Mouse (Mus musculus): ENCODE data around the gene Aes. TPM values are rescaled to one million over a fixed set of nuclear protein-coding genes. Genes with fewer than 3 reads are reported as not detected.
A peak's percentile ranks its signal among the peaks of the same experiment; 100 is the strongest.

The Aes gene
- total RNA-seq, 2 experiments from 2014 or later = 1,086 to 1,128 TPM

- DNase-seq (ENCODE audit: low spot score) = no peak
- intact Hi-C loops (cut with DNase I) = loop anchor here (5.0 kb wide), 1 partner anchor 136 kb away; no protein-coding TSS in a partner anchor
Observed at GRCm38 (mm10) chr10:81543633-81544032, 15.7 kb upstream of the Aes start.

GRCm38 (mm10) chr10:81544296-81545160 is 14.8 kb upstream of the Aes start:
- no peak for DNase-seq (ENCODE audit: low spot score)
- intact Hi-C loops (cut with DNase I) = loop anchor here (5.0 kb wide), 1 partner anchor 137 kb away; no protein-coding TSS in a partner anchor

GRCm38 (mm10) chr10:81545161-81545747 is 14.0 kb upstream of the Aes start, which contains the start of gene Gna11:
Gene Gna11, minus strand, starts transcription at chr10:81545190.
- peak; percentile 99 for DNase-seq (ENCODE audit: low spot score)
- intact Hi-C loops (cut with DNase I) = no loop called here

GRCm38 (mm10) chr10:81546332-81546731 is 13.0 kb upstream of the Aes start:
- DNase-seq (ENCODE audit: low spot score) = no peak
- intact Hi-C loops (cut with DNase I) = no loop called here

- no peak for DNase-seq (ENCODE audit: low spot score)
- intact Hi-C loops (cut with DNase I) = no loop called here
Observed at GRCm38 (mm10) chr10:81546788-81547571, 12.3 kb upstream of the Aes start.

DNA sequence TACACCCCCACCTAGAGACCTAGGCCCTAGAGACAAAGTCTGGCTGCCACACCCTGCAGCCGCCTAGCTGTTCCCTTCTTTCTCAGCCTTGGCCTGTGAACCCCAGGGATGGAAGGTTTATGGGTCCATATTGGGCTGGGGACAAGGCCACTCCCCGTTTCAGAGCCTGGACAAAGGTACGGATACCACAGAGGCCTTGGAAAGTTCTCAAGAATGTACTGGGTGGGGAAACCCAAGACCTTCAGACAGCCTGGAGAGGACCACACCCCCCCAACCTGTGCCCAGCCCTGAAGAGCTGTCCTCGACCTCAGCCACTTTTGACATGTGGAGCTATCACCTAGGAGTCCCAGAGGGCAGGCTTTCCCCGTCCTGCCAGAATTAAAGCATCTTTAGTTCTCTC is 10.3 kb upstream of the Aes start:
- intact Hi-C loops (cut with DNase I) = no loop called here
- DNase-seq (ENCODE audit: low spot score) = no peak

DNA sequence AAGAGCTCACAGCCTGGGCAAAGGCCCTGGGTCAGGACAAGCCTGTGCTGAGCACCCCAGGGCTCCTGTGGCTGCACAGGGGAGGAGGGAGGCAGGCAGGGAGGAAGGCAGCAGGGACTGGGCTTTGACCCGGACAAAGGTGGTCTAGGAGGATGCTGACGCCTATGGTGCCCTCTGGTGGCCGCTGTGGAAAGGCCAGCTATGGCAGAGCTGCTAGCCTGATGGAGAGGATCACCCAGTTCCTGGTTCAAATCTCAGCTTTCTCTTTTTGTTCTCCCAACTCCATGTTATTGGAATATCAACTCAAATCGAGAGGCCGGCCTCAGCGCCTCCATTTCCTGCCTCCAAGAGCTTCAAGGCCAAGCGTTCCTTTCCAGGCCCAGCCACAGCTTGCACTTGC is 9.0 kb upstream of the Aes start:
- intact Hi-C loops (cut with DNase I) = loop anchor here (5.0 kb wide), 1 partner anchor 33 kb away; no protein-coding TSS in a partner anchor
- DNase-seq (ENCODE audit: low spot score) = no peak

DNA sequence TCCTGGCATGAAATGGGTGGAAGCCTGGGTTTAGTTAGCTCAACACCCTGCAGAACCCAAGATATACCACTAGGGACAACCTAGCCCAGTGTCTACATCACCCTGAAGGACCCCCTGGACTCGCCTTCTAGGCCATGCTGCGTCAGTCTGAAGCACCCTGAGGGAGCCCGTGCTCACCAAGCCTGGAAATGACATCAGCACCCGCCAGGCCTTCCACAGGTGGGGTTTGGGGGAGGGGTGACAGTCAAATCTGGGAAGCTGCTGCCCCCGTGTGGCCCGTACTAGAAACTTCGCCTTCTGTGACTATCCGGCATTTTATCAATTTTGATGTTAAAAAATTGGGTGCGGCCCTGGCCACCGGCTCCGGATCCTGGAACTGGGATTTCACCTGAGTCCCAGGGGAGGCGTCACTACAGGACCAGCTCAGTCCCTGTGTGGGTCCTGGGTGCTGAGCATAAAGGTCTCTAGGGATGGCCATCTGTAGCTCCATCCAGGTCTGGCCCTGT is 7.6 kb upstream of the Aes start:
- DNase-seq (ENCODE audit: low spot score) = peak; percentile 71
- intact Hi-C loops (cut with DNase I) = loop anchor here (1.0 to 5.0 kb wide), 2 partner anchors 34 to 47 kb away; no protein-coding TSS in a partner anchor

DNA sequence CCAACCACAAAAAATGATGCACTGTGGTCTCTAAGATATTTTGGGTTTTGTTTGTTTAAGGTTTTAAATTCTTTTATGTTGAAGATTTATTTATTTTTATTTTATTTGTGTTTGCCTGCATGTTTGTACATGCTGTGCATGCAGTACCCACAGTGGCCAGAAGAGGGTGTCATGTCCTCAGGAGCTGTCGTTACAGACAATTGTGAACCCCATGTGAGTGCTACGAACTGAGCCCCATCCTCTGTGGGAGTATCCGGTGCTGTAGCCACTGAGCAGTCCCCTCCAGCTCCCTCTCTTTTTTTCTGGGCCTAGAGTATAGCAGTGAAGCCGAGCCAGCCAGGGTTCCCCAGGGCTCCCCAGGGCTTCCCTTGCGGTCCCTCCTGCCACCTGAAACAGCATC is 6.1 kb upstream of the Aes start:
- intact Hi-C loops (cut with DNase I) = loop anchor here (5.0 kb wide), 1 partner anchor 36 kb away; no protein-coding TSS in a partner anchor
- DNase-seq (ENCODE audit: low spot score) = no peak

DNA sequence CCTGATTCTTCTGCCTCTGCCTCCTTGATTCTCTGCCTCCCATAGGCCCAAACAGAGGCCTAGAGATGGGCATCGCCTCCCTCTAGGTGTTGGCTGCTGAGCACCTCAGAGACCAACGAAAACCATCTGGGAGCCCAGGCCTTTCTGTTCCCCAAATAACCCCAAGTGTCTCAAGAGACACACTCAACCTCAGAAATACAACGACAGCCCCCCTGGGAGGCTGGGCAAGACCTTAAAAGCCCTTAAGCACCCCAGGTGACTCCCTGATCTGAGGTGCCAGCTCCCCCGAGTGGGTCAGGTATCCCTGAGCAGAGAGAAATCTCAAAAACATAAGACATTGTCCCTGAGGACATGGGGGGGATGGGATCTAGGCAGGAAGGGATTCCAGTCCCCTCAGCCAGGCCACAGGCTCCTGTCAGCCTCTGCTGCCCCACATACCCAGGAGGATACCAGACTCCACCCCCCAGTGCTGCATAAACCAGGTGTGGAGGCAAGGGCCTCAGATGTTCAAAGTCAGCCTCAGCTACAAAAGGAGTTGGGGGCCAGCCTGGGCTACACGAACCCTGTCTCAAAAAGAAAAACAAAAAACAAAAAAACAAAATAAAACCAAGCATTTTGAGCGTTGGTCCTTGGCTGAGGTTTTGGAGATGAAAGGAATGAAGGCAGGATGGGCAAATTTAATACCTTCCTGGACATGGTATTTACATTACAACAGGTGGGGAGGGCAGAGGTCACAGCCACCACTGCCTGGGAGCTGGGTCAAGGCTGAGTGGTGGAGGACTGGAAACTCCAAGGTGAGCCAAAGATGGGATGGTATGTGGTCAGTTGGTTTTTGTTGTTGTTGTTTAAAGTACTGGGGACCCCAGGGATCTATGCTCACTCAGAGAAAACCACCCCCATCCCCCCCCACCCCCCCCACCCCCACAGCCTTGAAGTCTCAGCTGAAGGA is 5.2 kb upstream of the Aes start:
- intact Hi-C loops (cut with DNase I) = loop anchor here (5.0 kb wide), 1 partner anchor 37 kb away; no protein-coding TSS in a partner anchor
- DNase-seq (ENCODE audit: low spot score) = no peak

- DNase-seq (ENCODE audit: low spot score) = no peak
- intact Hi-C loops (cut with DNase I) = no loop called here
Observed at GRCm38 (mm10) chr10:81556282-81556681, 3.0 kb upstream of the Aes start.

DNA sequence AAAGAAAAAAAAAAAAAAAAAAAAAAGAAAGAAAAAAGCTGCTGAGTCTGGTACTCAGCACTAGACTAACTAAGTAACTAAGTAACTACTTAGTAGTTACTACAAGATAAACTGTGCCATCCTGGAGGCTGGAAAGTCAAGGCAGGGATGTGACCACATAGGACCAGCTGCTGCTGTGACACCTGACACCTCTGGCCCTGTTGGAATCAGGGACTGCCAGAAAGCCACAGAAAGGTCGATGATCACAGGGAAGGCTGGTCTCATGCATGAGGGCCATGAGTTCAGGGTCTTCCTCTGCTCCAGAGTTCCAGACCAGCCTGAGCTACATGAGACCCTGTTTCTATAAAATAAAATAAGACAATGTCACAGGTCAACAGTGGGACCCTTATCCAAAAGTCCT is 1.8 kb upstream of the Aes start:
- no peak for DNase-seq (ENCODE audit: low spot score)
- intact Hi-C loops (cut with DNase I) = no loop called here

GRCm38 (mm10) chr10:81559627-81560539 is 595 bp downstream of the Aes start:
- intact Hi-C loops (cut with DNase I) = no loop called here

DNA sequence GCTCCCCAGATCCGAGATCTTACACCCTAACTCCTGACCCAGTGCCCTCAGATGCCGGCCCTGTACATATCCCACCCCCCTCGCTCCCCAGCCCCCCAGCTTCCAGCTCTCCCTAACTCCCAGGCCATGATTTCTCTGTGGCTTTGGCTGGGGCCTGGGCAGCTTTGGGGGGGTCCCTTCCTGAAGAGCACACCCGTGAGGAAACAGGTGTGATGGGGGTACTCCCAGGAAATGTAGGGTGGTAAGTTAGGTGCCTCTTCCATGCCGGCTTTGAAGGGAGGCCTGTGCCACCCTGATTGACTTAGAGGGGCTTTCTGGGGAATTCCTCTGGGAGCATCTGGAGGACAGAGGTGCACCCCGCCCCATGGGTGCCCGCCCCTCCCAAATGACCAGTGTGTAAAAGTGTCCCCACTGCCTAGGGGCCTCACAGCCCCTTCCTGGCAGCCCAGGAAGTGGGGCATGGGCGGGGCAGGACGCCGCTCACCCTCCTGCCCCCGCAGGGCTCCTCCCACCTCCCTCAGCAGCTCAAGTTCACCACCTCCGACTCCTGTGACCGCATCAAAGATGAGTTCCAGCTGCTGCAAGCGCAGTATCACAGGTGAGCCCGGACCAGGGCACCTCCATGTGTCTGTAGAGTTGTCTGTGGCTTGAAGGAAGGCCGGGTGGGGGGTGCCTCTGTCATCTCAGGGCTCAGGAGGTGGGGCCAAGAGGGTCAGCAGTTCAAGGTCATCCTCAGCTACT is 1.6 kb downstream of the Aes start:
- no peak for DNase-seq (ENCODE audit: low spot score)
- intact Hi-C loops (cut with DNase I) = no loop called here

More at GRCm38 (mm10) chr10:81559627-81560539, 595 bp downstream of the Aes start:
- peak; percentile 63 for DNase-seq (ENCODE audit: low spot score)

DNA sequence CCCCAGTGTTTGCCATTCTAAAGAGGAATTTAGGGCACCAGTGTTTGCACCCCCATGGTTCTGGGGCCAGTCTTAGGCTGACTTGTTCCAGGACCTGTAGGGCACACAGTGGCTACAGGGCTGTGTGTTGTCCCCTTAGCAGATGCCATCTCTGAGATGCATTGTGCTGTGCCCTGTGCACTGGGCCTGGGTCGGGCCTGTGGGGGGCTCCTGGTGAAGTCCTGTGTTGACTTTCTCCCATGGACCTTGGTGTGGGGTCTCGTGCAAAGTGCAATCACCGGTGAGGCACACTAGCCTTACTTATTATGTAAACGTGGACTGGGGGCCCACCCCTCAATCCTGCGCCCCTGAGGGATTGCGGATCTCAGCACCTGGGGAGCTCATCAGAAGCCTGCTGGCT is 3.1 kb downstream of the Aes start:
- intact Hi-C loops (cut with DNase I) = no loop called here
- no peak for DNase-seq (ENCODE audit: low spot score)

GRCm38 (mm10) chr10:81563481-81563880 is 4.2 kb downstream of the Aes start:
- DNase-seq (ENCODE audit: low spot score) = no peak
- intact Hi-C loops (cut with DNase I) = no loop called here

- intact Hi-C loops (cut with DNase I) = loop anchor here (2.0 kb wide), 1 partner anchor 41 kb away; no protein-coding TSS in a partner anchor
- DNase-seq (ENCODE audit: low spot score) = peak; percentile 47
Observed at GRCm38 (mm10) chr10:81564216-81564615, 4.9 kb downstream of the Aes start.

Data from heart, postnatal 25 days (tissue).